Mouse (Mus musculus) embryonic fibroblast, embryonic 13.5 days (primary cell): ENCODE results near the gene Ifrd1. TPM values are rescaled to one million over a fixed set of nuclear protein-coding genes. Genes with fewer than 3 reads are reported as not detected.
A peak's percentile ranks its signal among the peaks of the same experiment; 100 is the strongest.
"Not testable (repeated sequence)": the region's sequence is repeated elsewhere in the genome, so short reads cannot be mapped to it uniquely, and the experiment has no call there.

ENCODE experiments used
- H3K27ac ChIP-seq: 2 replicates; pipeline ENCODE4 v1.5.1; 2012; ENCODE audit warnings: low read length, control low read depth, inconsistent platforms; ENCODE audit not compliant: insufficient read depth
- H3K4me1 ChIP-seq: 2 replicates; pipeline ENCODE4 v1.6.1; 2011; ENCODE audit warnings: low read length; ENCODE audit not compliant: control insufficient read depth, insufficient read depth
- H3K4me3 ChIP-seq: 2 replicates; pipeline ENCODE4 v1.5.1; 2011; ENCODE audit warnings: mild to moderate bottlenecking, control low read depth, low read length; ENCODE audit not compliant: insufficient read depth
- CTCF ChIP-seq: IDR thresholded peaks from 2 replicates; pipeline ENCODE4 v1.5.1; 2011; ENCODE audit warnings: mild to moderate bottlenecking, control low read depth, low read length, moderate library complexity, borderline replicate concordance; ENCODE audit not compliant: insufficient read depth
- POLR2A ChIP-seq: IDR thresholded peaks from 2 replicates; pipeline ENCODE4 v1.6.1; 2011; ENCODE audit warnings: low read depth, mild to moderate bottlenecking, control low read depth, low read length, moderate library complexity
- polyA plus RNA-seq: library from polyadenylated mRNA; stranded (reverse); fragments of >200 nt; gene quantifications from 2 replicates; pipeline ENCODE4 v1.2.4, GENCODE M21; 2011; ENCODE audit warnings: low read depth; ENCODE audit not compliant: missing spikeins, insufficient read length

Ifrd1 gene
- polyA plus RNA-seq, 1 experiment, result 161 TPM

GRCm38 (mm10) chr12:40200484-40201235 is 47.6 kb downstream of the Ifrd1 start:
- H3K27ac ChIP-seq, result no peak overlapping the region
- H3K4me1 ChIP-seq, result no peaks in the 10 kb centered on the region
- no peak for TF ChIP-seq CTCF
- TF ChIP-seq POLR2A, result no peak
- no peak overlapping the region for H3K4me3 ChIP-seq

GRCm38 (mm10) chr12:40199795-40200402 is 48.4 kb downstream of the Ifrd1 start:
- TF ChIP-seq CTCF (peak; percentile 12; the same call in 1 of the 2 replicates), POLR2A (no peak)
- no peaks in the 10 kb centered on the region for H3K4me1 ChIP-seq
- H3K4me3 ChIP-seq, result no peak overlapping the region
- no peak overlapping the region for H3K27ac ChIP-seq

GRCm38 (mm10) chr12:40199302-40199701 is 49.0 kb downstream of the Ifrd1 start, which contains the start of gene Lsmem1:
Gene Lsmem1, minus strand, starts transcription at chr12:40199490.
- H3K4me1 ChIP-seq, result no peaks in the 10 kb centered on the region
- no peak within 1 kb of the TSS for H3K27ac ChIP-seq
- TF ChIP-seq CTCF, result no peak
- no peak for TF ChIP-seq POLR2A
- H3K4me3 ChIP-seq, result no peak within 1 kb of the TSS

- no peak for TF ChIP-seq POLR2A
- H3K27ac ChIP-seq, result no peak overlapping the region
- H3K4me1 ChIP-seq, result no peaks in the 10 kb centered on the region
- no peak overlapping the region for H3K4me3 ChIP-seq
These were observed 49.9 kb downstream of the Ifrd1 start for GRCm38 (mm10) chr12:40198427-40198826.

- no peaks in the 10 kb centered on the region for H3K4me1 ChIP-seq
- no peak overlapping the region for H3K4me3 ChIP-seq
- no peak overlapping the region for H3K27ac ChIP-seq
- TF ChIP-seq CTCF, result no peak
- TF ChIP-seq POLR2A, result no peak
These were observed 50.3 kb downstream of the Ifrd1 start for GRCm38 (mm10) chr12:40198019-40198418.

- Histone ChIP-seq H3K4me1 (no peaks in the 10 kb centered on the region), H3K4me3 (no peak overlapping the region), H3K27ac (no peak overlapping the region)
- TF ChIP-seq CTCF, result no peak
- no peak for TF ChIP-seq POLR2A
These were observed 50.8 kb downstream of the Ifrd1 start for GRCm38 (mm10) chr12:40197511-40197910.

- Histone ChIP-seq H3K4me1 (no peaks in the 10 kb centered on the region), H3K27ac (no peak overlapping the region), H3K4me3 (no peak overlapping the region)
- TF ChIP-seq CTCF (no peak), POLR2A (no peak)
These were observed 62.8 kb downstream of the Ifrd1 start for GRCm38 (mm10) chr12:40185474-40185873.

GRCm38 (mm10) chr12:40177089-40177488 is 71.2 kb downstream of the Ifrd1 start:
- Histone ChIP-seq H3K4me1 (no peaks in the 10 kb centered on the region), H3K27ac (no peak overlapping the region), H3K4me3 (no peak overlapping the region)
- TF ChIP-seq CTCF (no peak), POLR2A (no peak)

- TF ChIP-seq POLR2A (no peak), CTCF (no peak)
- Histone ChIP-seq H3K4me1 (no peaks in the 10 kb centered on the region), H3K27ac (no peak overlapping the region), H3K4me3 (no peak overlapping the region)
These were observed 72.1 kb downstream of the Ifrd1 start for GRCm38 (mm10) chr12:40176158-40176557.

- H3K4me1 ChIP-seq, H3K4me3 ChIP-seq, H3K27ac ChIP-seq: not testable (repeated sequence)
These were observed 73.1 kb downstream of the Ifrd1 start for GRCm38 (mm10) chr12:40175171-40175570.
